Mouse (Mus musculus) embryo, embryonic 10.5 days (tissue): ENCODE results near the gene Tmbim7.

Experiments
- DNase-seq: peaks from one replicate; pipeline ENCODE4 v3.0.0-alpha.2; 2015; ENCODE audit warnings: low spot score

Gene Tmbim7

DNA sequence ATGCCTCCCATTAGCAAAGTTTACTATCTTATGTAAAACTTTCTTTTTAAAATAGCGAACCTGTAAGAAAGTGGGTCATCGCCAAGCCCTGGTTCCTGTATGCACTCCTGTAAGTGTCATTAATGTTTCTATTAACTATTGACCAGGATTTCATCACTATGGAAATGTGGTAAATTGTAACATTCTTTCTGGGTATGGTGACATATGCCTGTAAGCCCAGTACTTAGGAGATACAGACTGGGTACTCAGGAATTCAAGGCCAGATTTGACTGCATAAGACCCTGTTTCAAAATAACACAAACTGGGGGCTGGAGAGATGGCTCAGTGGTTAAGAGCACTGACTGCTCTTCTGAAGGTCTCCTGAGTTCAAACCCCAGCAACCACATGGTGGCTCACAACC is 14.2 kb downstream of the Tmbim7 start:
- no peak for DNase-seq

DNA sequence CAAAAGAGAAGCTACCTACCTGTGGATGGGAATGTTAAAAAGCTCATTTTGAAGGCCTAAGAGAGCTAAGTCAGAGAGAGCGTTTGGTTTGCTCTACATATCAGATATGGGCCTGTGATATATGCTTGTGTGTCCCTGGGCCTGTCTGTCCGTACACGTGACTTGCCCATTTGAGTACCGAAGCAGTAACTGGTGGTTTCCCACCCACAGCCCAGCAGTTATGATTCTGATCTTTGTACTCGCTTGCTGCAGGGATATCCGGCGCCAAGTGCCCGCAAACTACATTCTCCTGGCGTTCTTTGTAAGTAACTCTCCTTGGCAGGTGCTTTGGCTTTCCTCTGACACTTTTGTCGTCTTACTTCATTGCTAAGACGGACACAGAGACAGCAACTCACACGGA is 15.6 kb downstream of the Tmbim7 start:
- no peak for DNase-seq

DNA sequence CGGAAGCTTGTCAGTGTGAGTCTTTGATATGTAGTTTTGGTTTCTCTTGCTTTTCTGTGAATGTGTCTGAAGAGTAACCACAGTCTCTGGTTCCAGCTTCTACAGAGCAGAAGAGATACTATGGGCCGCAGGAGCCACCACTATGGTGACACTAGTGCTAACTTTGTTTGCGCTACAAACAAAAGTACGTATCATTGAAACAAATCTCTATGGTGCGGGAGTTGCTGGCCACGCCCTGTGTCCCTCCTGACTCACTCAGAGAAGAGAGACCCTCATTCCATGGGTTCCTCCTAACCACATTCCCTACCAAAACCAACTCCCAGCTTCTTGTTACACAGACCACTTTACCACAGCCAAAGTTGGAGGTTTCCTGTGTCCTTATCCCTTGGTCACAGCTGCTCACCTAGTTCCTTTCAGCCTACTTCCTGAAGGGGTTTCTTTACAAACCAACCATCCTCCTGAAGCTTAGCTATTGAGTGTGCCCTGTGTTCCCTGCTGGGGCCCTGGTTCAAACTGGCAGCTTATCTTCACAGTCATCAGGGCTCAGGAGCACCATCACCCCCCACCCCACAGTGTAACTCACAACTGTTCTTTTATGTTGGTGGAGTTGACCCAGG is 19.1 kb downstream of the Tmbim7 start:
- no peak for DNase-seq

DNA sequence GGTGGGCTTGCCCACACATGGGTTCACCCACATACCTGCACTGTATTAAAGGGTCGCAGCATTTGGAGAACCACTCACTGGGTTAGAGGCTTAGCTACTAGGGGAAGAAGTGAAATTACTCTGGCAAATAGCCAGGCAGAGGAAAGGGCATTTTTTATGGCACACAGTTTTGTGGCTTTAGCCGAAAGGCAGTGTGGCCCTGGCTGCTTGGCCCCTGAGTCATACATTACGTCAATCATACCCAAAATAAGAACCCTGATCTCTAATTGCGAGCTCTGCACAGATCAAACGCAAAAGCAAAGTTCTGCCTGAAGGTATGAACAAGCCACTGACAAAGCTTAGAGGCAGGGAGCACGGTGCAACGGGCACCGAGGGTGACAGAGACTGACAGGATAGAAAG is 37.3 kb downstream of the Tmbim7 start:
- DNase-seq: no peak

DNA sequence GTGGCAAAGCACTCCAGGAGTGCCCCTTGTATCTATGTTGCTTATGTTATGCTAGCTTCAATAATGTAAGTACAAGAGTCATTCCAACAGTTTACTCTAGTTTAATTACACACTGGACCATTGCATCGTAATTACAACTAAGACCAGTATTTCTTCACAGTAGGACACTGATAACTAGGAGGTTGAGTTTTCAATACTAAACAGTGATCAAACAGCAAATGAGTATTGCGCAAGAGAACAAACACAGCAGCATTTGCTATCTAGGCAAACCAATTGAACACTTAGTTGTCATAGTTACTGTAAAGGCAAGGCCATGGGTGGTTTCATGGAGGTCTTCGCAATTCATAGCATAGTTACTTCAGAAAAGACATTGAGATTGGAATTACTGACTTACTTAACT is 40.3 kb downstream of the Tmbim7 start:
- DNase-seq: no peak

DNA sequence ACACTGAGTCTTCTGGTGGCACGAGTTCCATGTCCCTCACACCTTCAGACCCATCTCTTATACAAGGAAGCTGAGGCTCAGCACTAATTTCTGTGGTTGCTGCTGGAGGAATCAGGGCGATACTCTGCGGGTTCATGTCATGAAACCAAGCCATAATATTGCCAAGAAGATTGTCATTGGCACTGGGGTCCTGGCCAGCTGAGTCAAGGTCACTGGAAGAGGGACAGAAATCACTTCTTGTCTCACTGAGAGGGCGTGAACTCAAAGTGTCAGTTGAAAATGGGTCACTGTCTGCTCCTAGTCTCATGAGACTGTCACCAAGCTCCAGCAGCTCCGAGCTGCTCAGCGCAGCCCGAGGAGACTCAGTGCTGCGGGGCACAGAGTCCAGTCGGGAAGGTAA is 42.0 kb downstream of the Tmbim7 start:
- DNase-seq: no peak

DNA sequence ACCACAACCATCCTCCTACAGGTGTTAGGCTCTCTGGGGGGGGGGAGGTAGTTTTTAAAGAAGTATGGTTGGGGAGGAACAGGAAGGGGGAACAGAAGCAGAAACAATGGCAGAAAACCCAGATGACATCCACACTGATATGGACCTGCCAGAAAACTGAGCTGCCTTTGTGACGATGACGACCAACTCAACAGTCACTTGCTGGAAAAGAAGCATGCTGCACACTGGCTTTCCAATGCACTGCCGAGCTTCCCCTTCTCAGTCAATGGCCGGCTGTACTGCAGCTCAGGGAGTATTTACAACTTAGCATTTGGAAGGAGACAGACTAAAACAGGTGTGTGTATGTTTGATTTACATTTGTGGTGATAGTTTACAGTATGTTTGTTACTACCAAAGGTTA is 44.2 kb downstream of the Tmbim7 start:
- no peak for DNase-seq

DNA sequence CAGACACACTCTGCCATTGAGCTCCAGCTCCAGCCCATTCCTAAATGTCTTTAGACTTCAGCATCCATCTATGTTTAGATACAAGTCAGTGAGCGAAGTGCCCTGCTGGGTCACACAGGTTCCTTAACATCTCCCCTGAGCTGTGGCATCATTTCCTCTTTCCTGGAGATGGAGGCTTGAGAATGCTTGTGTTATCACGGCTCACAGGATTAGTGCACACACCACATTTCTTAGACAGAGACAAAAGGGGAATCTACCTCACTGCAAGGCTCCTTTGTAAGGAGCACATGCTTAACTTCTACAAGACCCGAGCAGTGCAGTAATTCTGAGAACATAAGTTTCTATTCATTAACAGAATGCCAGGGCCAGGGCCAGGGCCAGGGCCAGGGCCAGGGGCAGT is 45.0 kb downstream of the Tmbim7 start:
- no peak for DNase-seq

DNA sequence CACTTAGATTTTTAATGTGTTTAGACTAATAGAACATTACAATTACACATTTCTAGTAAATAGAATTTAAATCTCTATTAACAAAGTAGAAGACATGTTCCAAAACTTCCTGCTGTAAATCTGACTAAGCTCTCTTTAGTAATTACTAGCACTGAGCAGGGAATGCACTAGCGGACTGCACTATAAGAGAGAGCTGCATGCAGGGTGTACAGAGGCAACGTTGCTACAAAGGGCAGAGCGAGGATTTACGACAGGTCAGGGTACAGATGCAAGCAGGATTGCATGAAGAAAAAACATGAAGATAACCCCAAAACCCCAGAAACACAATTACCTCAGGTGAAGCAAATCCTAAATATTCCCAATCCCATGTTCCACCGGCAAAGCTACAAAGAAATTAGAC is 49.0 kb downstream of the Tmbim7 start:
- no peak for DNase-seq

DNA sequence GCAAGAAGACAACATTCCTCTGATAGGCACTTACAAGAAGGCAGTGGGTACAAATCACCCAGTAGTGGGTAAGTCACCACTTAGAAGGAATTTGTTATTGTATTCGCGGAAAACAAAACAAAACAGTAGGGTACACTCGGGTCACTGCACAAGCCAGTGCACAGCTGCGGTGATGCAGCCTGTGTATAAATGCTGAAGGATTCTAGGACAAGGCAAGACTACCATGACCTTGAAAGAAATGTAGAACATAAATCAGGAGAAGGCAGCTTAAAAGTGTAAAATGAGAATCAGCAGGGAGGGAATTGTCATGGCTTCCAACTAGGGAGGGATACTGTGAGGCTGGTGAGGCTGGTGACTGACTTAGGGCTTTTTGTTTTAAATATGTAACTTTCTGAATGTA is 51.2 kb downstream of the Tmbim7 start:
- DNase-seq: peak; percentile 6

DNA sequence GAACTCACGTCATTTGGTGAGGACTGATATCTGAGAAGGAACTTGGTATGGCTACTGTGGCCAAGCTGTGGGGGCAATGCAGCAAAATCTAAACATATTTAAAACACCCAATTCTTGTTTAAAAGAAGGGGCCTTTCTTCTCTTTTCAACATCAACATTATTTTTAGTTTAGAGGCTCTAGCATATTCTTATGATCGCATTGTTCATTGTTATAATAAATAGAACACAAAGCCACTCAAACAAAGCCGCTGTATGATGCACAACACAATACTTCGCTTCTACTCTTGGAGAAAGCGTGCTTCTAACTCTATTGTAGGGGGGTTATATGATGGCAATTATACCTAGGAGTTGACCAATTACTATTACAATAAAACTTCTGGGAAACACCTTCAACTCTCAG is 64.8 kb downstream of the Tmbim7 start:
- DNase-seq: no peak

DNA sequence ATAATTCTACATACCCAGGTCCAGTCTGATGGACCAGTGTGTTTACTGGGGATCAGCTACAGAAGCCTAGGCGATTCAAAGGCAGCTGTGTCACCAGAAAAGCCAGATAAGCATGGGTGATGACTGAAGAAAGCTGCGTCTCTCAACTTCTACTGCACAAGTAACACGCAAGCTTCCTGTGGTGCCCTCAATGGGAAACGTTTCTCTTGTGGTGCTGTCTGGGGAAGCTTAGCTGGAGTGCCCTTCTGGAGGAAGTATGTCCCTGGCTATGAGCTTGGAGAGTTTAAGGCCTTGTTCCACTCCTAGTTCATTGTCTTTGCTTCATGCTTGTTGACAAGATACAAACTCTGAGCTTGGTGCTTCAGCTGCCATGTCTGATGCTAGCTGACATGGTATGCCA is 68.4 kb downstream of the Tmbim7 start:
- no peak for DNase-seq

DNA sequence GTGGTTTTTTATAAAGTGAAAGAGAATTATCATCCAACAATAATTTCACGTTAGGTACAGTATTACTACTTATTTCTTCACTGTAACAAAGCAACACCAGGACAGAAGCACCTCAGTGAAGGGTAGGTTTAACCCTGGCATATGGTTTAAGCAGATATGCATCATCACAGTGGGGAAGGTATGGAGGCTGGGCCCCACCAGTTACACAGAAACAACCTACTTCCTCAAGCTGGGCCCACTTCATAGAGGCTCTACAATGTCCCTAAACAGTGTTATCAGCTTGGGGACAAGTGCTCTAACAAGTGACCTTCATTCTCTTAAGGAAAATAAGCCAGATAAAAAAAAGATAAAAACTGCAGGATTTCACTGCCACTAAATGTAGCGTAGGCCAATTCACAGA is 71.9 kb downstream of the Tmbim7 start:
- DNase-seq: no peak

DNA sequence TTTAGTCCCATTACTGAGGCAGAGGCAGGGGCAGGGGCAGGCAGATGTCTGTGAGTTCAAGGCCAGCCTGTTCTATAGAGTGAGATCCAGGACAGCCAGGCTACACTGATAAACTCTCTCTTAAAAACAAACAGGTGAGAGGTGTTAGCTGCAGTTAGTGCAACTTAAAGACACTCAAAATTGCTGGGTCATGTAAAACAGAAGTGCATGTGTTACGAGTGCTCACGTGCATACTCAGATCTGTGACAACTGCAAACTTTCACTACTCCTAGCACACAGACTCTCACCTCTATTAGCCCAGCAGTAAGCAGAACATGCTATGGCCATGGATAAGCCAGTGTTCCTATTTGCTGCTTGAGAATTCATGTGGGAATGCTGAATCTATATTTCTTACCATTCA is 72.4 kb downstream of the Tmbim7 start:
- no peak for DNase-seq

DNA sequence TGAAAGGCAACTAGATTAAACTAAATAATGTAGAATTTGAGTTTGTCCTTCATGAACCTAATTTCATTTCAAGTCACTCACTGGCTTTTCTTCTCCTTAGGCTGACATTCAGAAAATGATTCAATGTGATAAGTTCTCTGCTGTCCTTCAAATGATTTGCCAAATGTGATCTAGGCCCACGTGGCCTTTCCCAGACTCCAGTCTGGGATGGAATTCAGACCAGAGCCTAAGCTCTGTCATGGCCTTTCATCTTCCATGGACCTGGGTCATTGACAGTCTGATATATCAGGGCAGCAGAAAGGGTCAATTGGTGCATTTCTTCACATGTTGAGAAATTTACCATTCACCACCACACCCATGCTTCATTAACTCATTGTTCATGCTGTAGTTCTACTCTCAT is 74.5 kb downstream of the Tmbim7 start:
- no peak for DNase-seq

DNA sequence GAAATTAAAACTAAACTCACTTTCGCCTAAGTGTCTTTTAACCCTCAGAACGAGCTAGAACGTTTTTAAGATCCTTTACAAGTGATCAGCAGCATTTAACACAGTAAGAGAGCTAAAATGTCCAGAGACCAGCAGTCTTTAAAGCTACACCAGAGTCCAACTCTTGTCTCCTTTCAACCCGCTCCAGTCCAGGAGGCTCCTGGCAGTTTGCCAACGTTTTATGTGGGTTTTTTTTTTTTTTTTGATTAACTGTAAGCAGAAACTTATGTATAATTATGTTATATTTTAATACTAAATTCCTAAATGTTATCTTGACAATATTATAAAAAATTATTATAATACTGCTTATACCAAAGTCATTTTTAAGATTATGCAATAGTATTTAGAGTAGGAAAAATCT is 77.8 kb downstream of the Tmbim7 start:
- no peak for DNase-seq
